Mouse (Mus musculus) megakaryocyte, adult 5-6 weeks (primary cell): ENCODE measurements around the gene Rps6ka4. TPM values are rescaled to one million over a fixed set of nuclear protein-coding genes. Genes with fewer than 3 reads are reported as not detected.

Experiments
- ATAC-seq: 2 replicates; pipeline ENCODE4 v1.8.0; 2016; ENCODE audit warnings: mild to moderate bottlenecking, inconsistent platforms; ENCODE audit not compliant: poor library complexity, severe bottlenecking
- total RNA-seq, 2 experiments: library from RNA; stranded (forward) in 1 of 2; stranded (reverse) in 1 of 2; fragments of 153-499, 151-499 nt in 1 of 2; fragments of 221-1000, 200-1000 nt in 1 of 2; gene quantifications; 2 replicates each; pipeline versions ENCODE4 v1.2.3 to v1.2.4; 2015 to 2017

Gene Rps6ka4
- total RNA-seq, 2 experiments from 2014 or later, result 5.5 to 17.2 TPM

GRCm38 (mm10) chr19:6852393-6853305 is 12.2 kb upstream of the Rps6ka4 start:
- ATAC-seq, result no peak

- ATAC-seq, result no peak
Observed at GRCm38 (mm10) chr19:6851497-6851896, 11.1 kb upstream of the Rps6ka4 start.

- ATAC-seq, result no peak
Observed at GRCm38 (mm10) chr19:6849506-6850068, 9.2 kb upstream of the Rps6ka4 start.

GRCm38 (mm10) chr19:6847841-6848517 is 7.5 kb upstream of the Rps6ka4 start:
- no peak for ATAC-seq

GRCm38 (mm10) chr19:6846050-6846449 is 5.6 kb upstream of the Rps6ka4 start:
- no peak for ATAC-seq

GRCm38 (mm10) chr19:6842353-6842752 is 1.9 kb upstream of the Rps6ka4 start:
- ATAC-seq, result no peak

- 0 out of 2 replicates have a peak, but pooled peaks have one; percentile 36 for ATAC-seq
Observed at GRCm38 (mm10) chr19:6841292-6841597, 809 bp upstream of the Rps6ka4 start.

GRCm38 (mm10) chr19:6839615-6840474 is 591 bp downstream of the Rps6ka4 start:
- ATAC-seq, result 0 out of 2 replicates have a peak, but pooled peaks have one; percentile 12

GRCm38 (mm10) chr19:6832363-6832762 is 8.1 kb downstream of the Rps6ka4 start:
- no peak for ATAC-seq

- no peak for ATAC-seq
Observed at GRCm38 (mm10) chr19:6831331-6831730, 9.1 kb downstream of the Rps6ka4 start.

GRCm38 (mm10) chr19:6830556-6831316 is 9.7 kb downstream of the Rps6ka4 start:
- no peak for ATAC-seq

- no peak for ATAC-seq
Observed at GRCm38 (mm10) chr19:6829870-6830555, 10.4 kb downstream of the Rps6ka4 start.

GRCm38 (mm10) chr19:6829069-6829468 is 11.4 kb downstream of the Rps6ka4 start:
- ATAC-seq, result no peak

- ATAC-seq, result no peak
Observed at GRCm38 (mm10) chr19:6826601-6827000, 13.8 kb downstream of the Rps6ka4 start.

GRCm38 (mm10) chr19:6825384-6825783 is 15.1 kb downstream of the Rps6ka4 start:
- no peak for ATAC-seq

GRCm38 (mm10) chr19:6820538-6821195 is 19.8 kb downstream of the Rps6ka4 start:
- ATAC-seq, result no peak

- no peak for ATAC-seq
Observed at GRCm38 (mm10) chr19:6819143-6819827, 21.2 kb downstream of the Rps6ka4 start.

- ATAC-seq, result no peak
Observed at GRCm38 (mm10) chr19:6814958-6815357, 25.5 kb downstream of the Rps6ka4 start.
